Mouse (Mus musculus) erythroblast, embryonic 14.5 days (primary cell): Measurements from ENCODE around the gene Fam129c. TPM values are rescaled to one million over a fixed set of nuclear protein-coding genes. Genes with fewer than 3 reads are reported as not detected.
A peak's percentile ranks its signal among the peaks of the same experiment; 100 is the strongest.

Experiments
- H3K27me3 ChIP-seq: 2 replicates; pipeline ENCODE4 v1.6.1; 2012; ENCODE audit warnings: inconsistent platforms; ENCODE audit not compliant: control insufficient read depth
- H3K36me3 ChIP-seq: 2 replicates; pipeline ENCODE4 v1.6.1; 2012; ENCODE audit warnings: mild to moderate bottlenecking, inconsistent platforms; ENCODE audit not compliant: control insufficient read depth
- H3K4me1 ChIP-seq: 2 replicates; pipeline ENCODE4 v1.6.1; 2012; ENCODE audit warnings: inconsistent platforms; ENCODE audit not compliant: control insufficient read depth
- H3K4me3 ChIP-seq: replicated peaks from 2 replicates; pipeline ENCODE3; 2012; ENCODE audit warnings: moderate library complexity, mild to moderate bottlenecking, inconsistent platforms
- H3K9me3 ChIP-seq: 2 replicates; pipeline ENCODE4 v1.6.1; 2012; ENCODE audit warnings: low read length, inconsistent platforms, mixed read lengths; ENCODE audit not compliant: control insufficient read depth
- GATA1 ChIP-seq: IDR thresholded peaks from 2 replicates; pipeline ENCODE4 v1.6.1; 2012; ENCODE audit warnings: low read length, inconsistent platforms, mixed read lengths
- TAL1 ChIP-seq: IDR thresholded peaks from 3 replicates; pipeline ENCODE4 v1.6.1; 2012; ENCODE audit warnings: low read length, inconsistent platforms, mixed read lengths
- polyA plus RNA-seq: library from polyadenylated mRNA; stranded (reverse); fragments of >175 nt; gene quantifications from 2 replicates; pipeline ENCODE4 v1.2.3, GENCODE M21; 2012

Fam129c gene
- polyA plus RNA-seq, 1 experiment = 0.13 TPM

DNA sequence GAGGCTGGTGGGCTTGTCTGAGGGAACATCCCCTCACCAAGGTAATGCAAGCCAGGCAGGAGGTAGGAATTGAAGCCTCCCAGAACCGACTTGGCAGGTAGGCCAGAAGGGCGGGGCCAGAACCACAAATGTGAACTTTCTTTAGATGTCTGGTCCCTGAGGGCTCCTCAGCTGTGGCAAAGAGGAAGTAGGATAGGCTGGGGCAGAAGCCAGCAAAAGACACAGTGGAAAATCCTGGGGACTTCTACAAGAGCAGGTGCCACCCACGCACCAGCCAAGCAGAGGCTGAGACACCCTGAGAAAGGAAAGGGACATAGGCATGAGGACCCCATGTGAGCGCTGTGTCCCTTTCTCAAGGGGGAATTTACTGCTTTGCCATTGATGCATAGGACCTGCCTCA lies 650 bp upstream of the Fam129c start:
- Histone ChIP-seq H3K4me1 (peaks cover 42% of the 10 kb centered on the region), H3K36me3 (peaks cover 17% of the 10 kb centered on the region)

DNA sequence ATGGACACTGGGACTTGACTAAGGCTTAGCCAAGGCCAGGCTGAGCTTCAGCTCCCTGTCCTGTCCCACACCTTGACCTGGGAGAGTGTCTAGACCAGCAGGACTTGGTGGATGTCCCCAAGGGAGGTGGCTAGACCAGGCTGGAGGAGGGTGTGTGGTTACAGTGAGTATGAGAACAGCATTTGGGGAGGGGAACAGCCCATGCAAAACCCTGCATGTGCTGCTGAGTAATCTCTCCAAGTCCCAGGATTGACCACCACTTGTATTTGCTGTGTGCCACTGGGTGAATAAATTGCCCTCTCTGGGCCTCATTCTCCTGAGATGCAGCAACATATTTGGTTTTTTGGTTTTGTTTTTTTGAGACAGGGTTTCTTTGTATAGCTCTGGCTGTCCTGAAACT lies 927 bp downstream of the Fam129c start:
- H3K4me3 ChIP-seq = no peak overlapping the region
- TF ChIP-seq TAL1 = no peak
- H3K36me3 ChIP-seq = peaks cover 17% of the 10 kb centered on the region
- H3K27me3 ChIP-seq = peaks cover 19% of the 10 kb centered on the region
- no peaks in the 10 kb centered on the region for H3K9me3 ChIP-seq
- peaks cover 30% of the 10 kb centered on the region for H3K4me1 ChIP-seq

More for the DNA sequence above, 650 bp upstream of the Fam129c start:
- Histone ChIP-seq H3K27me3 (peaks cover 4% of the 10 kb centered on the region; the same call in 1 of the 2 replicates), H3K4me3 (no peak overlapping the region), H3K9me3 (no peaks in the 10 kb centered on the region)
- TF ChIP-seq TAL1 (no peak), GATA1 (no peak)

DNA sequence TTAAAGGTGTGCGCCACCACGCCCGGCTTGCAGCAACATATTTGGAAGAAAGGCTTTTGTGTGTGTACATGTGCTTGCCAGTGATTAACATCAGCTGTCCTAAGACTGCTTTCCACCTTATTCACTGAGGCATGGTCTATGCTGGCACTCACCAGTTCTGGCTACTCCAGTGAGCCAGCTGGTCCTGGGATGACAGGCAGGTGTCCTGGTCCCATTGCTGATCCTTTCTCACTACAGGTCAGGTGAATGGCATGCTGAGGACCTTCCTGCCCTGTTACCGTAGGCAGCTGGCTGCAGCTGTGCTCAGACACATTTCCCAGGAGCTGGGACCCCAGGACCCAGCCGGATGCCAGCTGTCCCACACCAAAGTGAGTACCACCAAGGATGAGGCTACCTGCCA lies 1.4 kb downstream of the Fam129c start:
- H3K9me3 ChIP-seq = no peaks in the 10 kb centered on the region
- no peak for TF ChIP-seq GATA1
- TF ChIP-seq TAL1 = no peak
- peaks cover 19% of the 10 kb centered on the region for H3K27me3 ChIP-seq
- H3K4me3 ChIP-seq = no peak overlapping the region
- H3K36me3 ChIP-seq = peaks cover 16% of the 10 kb centered on the region
- peaks cover 25% of the 10 kb centered on the region for H3K4me1 ChIP-seq

DNA sequence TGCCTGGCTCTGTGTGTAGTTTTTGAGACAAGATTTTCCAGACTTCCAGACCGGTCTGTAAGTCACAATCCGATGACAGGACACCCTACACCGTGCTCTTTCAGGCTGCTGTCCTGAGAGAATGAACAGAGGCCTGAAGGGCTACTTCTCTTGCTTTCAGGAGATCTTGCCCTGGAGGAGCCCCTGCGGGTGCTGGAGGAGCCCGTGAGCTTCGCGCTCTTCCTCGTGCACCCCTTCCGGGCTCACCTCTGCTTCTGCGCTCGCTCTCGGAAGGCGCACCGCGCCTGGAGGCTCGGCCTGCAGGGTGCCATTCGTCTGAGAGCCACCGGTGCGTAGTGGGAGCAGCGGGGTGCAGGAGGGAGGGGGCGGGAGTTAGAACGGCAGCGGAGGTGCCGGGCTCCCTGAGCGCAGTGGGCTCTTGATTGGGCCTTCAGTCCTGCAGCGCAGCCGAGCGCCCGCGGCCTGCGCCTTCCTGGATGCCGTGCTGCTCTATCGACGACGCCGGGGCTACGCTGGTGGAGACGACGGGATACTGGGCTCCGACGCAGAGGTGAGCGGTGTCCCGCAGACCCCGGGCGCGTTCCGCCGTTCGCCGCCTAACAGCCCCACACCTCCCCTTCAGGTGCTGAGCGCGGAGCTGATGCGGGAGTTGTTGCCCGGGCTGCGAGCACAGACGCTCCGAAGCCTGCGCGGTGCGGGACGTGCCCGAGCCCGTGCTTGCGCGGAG lies 4.7 kb downstream of the Fam129c start:
- peaks cover 19% of the 10 kb centered on the region for H3K27me3 ChIP-seq
- TF ChIP-seq GATA1 = no peak
- no peak for TF ChIP-seq TAL1
- H3K4me3 ChIP-seq = no peak overlapping the region
- H3K4me1 ChIP-seq = peaks cover 13% of the 10 kb centered on the region
- H3K9me3 ChIP-seq = no peaks in the 10 kb centered on the region
- peaks cover 5% of the 10 kb centered on the region for H3K36me3 ChIP-seq

DNA sequence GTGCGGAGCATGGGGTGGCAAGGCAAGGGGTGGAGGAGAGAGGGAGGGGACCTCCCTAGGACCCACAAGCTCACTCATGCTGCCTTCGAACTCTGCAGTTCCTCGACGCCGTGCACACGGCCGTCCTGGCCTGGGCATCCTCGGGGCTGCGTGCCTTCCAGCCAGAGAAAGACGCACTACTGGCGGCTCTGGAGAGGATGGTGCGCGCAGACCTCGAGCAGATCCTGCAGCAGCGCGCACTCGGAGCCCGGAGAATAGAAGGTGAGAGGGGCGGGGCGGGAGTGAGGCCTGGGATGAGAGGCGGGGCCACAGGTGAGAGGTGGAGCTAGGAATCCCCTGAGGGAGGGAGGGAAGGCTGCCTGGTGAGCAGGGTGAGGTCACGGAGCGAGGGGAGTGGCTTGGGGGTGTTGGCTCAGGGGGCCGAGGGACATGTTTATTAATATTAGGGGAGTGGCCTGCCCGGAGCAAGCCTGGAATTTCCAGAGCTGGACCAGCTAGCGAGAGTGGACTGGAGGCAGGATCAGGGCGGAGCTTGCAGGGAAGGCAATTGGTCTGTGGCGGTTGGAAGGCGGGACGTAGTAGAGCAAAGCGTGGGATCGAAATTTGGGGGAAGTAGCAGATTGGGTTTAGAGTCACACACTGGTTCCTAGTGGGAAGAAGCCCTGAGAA lies 5.4 kb downstream of the Fam129c start:
- Histone ChIP-seq H3K27me3 (peaks cover 19% of the 10 kb centered on the region), H3K4me1 (peaks cover 11% of the 10 kb centered on the region), H3K36me3 (peaks cover 2% of the 10 kb centered on the region), H3K9me3 (no peaks in the 10 kb centered on the region), H3K4me3 (no peak overlapping the region)
- TF ChIP-seq TAL1 (no peak), GATA1 (no peak)

DNA sequence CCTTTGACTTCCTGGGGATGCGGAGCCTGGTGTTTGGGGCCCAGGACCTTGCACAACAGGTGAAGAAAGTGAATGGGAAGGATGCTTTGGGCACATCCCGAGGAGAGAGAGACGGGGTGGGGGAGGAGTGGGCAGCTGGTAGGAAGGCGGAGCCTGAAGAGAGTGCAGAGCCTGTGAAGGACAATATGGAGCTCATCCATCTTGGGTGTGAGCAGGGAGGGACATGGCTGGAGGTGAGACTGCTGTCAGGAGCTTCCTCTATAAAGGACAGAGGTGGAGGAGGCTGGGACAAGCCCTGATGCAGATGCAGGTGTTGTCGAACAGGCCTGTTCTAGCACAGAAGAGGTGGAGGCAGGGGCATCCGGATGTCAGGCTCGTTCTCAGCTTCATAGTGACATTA lies 6.6 kb downstream of the Fam129c start:
- Histone ChIP-seq H3K4me3 (no peak overlapping the region), H3K36me3 (peaks cover 2% of the 10 kb centered on the region), H3K27me3 (peaks cover 19% of the 10 kb centered on the region), H3K9me3 (no peaks in the 10 kb centered on the region), H3K4me1 (peaks cover 15% of the 10 kb centered on the region)
- TF ChIP-seq GATA1 (no peak), TAL1 (no peak)

DNA sequence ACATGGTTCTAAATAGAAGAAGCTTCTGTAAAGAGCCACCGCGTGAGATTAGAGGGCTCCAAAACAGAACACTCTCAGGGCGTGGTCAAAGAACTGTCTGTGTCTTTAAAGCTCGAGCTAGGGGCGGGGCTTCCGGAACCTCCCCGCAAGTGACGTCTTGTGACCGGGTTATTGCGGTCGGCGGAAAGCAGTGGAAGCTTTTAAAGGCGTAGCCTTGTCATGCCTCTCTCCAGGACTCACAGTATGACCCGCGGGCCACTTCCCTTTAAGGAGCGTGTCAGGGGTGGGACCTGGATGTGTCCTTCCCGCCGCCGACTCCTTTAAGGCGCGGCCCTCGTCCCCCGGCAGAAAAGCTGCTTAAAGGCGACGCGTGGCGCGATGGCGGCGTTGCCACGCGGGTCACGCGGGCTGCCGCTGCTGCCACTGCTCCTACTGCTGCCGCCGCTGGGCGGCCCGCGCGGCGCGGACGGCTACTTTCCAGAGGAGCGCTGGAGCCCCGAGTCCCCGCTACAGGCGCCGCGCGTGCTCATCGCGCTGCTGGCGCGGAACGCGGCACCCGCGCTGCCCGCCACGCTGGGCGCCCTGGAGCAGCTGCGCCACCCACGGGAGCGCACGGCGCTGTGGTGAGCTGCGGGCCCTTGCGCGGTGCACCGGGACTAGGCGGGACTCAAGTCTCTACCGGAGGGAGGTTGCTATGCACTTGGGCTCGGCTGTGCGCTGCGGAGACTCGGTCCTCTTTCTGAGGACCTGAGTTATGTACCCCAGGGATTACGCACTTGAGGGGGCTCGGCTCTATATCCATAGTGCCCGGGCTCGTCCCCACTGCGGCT lies 13.6 kb downstream of the Fam129c start, which contains the start of gene Colgalt1:
Gene Colgalt1 (plus strand): TSS at position 177 of the 830 bp plus-strand sequence.
- H3K4me1 ChIP-seq = peaks cover 48% of the 10 kb centered on the region
- H3K27me3 ChIP-seq = no peaks in the 10 kb centered on the region
- TF ChIP-seq TAL1 (no peak), GATA1 (no peak)
- peak within 1 kb of the TSS; percentile 93 for H3K4me3 ChIP-seq
- no peaks in the 10 kb centered on the region for H3K9me3 ChIP-seq
- H3K36me3 ChIP-seq = peaks cover 28% of the 10 kb centered on the region

DNA sequence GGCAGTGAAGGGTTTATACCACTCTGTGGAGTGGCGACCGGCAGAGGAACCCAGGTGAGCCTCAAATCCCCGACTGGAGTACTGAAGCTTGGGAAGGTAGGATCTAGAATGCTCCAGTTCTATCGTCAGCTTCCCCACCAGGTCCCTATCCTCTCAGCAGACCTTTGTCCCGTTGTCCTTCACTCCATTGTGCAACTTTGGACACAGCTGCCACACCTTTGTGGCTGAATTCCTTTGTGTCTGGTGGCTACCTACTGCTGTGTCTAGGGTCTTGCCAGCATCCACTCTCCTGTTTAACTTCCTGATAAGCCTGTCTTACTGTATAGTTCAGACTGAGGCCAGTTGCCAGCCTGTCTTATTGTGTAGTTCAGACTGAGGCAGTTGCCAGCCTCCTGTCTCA lies 14.7 kb downstream of the Fam129c start:
- no peak for TF ChIP-seq TAL1
- TF ChIP-seq GATA1 = no peak
- no peaks in the 10 kb centered on the region for H3K9me3 ChIP-seq
- peaks cover 41% of the 10 kb centered on the region for H3K4me1 ChIP-seq
- no peaks in the 10 kb centered on the region for H3K27me3 ChIP-seq
- peaks cover 37% of the 10 kb centered on the region for H3K36me3 ChIP-seq
- peak overlapping the region; percentile 93 for H3K4me3 ChIP-seq

DNA sequence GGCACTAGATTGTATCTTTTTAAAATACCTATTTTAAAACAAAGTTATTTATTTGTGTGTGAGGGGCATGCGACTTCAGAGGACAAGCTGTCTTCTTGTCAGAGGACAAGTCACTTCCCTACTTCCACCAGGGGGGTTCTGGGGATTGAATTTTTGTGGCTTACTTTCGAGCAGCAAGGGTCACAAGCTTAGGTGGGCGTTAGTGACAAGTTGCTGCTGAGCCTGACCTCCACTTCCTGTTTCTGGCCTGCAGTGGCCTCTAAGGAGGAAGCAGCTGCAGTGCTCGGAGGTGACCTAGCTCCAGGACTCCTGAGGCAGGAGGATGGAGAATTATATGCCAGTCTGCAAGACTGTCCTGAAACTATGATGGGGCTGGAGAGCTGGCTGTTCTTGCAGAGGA lies 16.0 kb downstream of the Fam129c start:
- TF ChIP-seq TAL1 (no peak), GATA1 (no peak)
- no peaks in the 10 kb centered on the region for H3K9me3 ChIP-seq
- no peaks in the 10 kb centered on the region for H3K27me3 ChIP-seq
- peaks cover 36% of the 10 kb centered on the region for H3K4me1 ChIP-seq
- H3K4me3 ChIP-seq = no peak overlapping the region
- peaks cover 50% of the 10 kb centered on the region for H3K36me3 ChIP-seq
